Mouse (Mus musculus) adrenal gland, postnatal 25 days (tissue): Measurements from ENCODE around the gene Tbce. TPM values are rescaled to one million over a fixed set of nuclear protein-coding genes. Genes with fewer than 3 reads are reported as not detected.
"Not testable (repeated sequence)": the region's sequence is repeated elsewhere in the genome, so short reads cannot be mapped to it uniquely, and the experiment has no call there.

ENCODE experiments used
- DNase-seq: peaks from one replicate; pipeline ENCODE4 v3.0.0; 2021; ENCODE audit warnings: mixed read lengths
- total RNA-seq: library from RNA; stranded (reverse); gene quantifications from 2 replicates; pipeline ENCODE4 v1.2.3, GENCODE M21; 2021

Gene Tbce
- total RNA-seq, 1 experiment from 2014 or later: 63.1 TPM

GRCm38 (mm10) chr13:14034073-14034348 lies 5.4 kb downstream of the Tbce start:
- DNase-seq: no peak

DNA sequence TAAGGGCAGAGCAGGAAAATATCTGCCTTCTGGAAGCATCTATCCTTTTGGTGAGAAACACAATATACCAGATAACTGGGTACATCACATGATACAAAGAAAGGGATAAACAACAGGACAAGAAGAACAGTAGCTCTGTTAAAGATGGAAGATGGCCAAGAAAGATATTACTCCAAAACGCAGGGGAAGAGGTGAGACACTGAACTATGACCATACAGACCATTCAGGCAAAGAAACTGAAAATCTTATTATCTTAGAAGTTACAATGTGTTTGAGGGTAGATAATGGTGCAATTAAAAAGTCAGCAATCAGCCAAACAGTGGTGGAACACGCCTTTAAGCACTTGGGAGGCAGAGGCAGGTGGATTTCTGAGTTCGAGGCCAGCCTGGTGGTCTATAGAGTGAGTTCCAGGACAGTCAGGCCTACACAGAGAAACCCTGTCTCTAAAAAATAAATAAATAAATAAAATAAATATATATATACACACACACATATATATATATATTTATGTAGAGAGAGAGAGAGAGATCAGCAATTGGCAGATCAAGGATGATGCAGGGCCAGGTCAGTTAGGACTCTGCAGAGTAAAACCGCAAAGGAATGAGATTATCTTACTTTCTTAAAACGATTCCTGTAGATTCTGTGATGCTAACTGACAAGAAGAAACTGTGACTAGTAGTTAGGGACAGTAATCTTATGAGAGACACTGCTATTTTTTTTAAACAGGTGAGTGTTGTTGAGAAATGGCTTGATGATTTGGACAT lies 5.9 kb downstream of the Tbce start:
- DNase-seq: no peak

DNA sequence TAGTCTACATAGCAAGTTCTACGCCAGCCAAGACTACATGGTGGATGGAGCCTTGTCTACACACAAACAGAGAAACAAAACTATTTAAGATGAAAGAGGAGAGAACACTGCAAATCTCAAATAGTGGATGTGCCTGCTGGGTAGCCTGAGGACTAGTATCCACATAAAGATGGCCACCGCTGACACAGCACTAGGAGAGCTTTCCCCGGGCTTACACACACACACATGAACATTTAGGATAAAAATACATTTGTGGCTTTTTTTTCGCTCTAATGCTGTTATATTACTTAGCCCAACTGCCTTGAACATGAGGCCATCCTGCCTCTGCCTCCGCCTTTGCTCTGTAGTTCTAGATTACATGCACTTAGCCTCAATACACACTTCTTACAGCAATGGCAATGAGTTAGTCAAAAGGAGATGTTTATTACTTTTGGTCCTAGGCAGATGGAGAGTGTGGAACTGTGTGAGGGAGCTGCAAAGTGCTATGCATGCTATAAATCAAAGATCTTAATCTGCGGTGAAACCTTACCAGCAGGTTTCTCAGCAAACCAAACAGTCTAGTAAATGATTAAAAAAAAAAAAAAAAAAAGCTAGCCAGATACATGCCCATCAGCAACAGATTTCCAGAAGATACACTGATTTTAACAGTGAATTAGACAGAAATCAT lies 13.2 kb downstream of the Tbce start:
- DNase-seq: no peak

GRCm38 (mm10) chr13:14025554-14025953 lies 13.9 kb downstream of the Tbce start:
- DNase-seq: no peak

DNA sequence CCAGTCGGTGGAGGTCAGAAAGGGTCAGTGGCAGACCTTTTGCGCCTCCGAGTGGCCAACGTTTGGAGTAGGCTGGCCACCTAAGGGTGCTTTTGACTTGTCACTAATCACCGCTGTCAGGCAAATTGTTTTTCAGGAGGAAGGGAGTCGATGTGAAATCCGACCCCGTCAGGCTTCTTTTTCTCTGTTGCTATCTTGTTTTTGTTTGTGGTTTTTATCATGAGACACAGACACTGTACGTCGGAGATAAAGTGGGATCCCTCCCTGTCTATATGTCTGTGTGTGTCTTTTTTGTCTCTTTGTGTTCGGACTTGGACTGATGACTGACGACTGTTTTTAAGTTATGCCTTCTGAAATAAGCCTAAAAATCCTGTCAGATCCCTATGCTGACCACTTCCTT lies 18.0 kb downstream of the Tbce start:
- DNase-seq: not testable (repeated sequence)

DNA sequence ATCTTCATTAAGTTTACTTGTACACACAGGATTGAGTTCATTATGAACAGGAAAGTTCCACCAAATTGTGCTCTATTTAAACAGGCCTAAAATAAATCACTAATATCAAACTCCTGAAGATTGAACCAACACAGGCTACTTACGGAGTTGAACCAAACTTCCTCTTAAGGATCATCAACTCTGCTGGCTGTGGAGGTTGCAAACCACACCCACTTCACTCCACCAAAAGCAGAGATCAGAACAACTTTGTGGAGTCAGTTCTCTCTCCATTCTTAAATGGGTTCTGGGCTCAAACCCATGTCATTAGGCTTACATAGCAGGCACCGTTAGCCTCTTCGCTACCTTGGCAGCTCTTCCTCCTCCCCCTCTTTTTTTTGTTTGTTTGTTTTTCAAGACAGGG lies 20.6 kb downstream of the Tbce start:
- no peak for DNase-seq

DNA sequence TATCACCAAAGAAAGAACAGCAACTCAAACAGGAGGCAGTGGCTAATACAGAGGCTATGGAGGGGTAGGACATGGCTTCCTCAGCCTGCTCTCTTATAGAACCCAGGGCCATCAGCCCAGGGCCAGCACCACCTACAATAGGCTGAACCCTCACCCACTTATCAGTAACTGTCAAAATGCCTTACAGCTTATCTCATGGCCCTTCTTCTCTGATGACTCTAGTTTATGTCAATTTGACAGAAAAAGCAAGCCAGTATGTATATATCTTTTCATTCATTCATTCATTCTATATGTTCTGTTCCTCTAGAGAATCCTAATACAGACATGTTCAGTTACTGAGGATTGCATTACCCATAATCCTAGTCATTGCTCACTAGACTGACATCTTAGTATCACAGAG lies 21.2 kb downstream of the Tbce start:
- no peak for DNase-seq

DNA sequence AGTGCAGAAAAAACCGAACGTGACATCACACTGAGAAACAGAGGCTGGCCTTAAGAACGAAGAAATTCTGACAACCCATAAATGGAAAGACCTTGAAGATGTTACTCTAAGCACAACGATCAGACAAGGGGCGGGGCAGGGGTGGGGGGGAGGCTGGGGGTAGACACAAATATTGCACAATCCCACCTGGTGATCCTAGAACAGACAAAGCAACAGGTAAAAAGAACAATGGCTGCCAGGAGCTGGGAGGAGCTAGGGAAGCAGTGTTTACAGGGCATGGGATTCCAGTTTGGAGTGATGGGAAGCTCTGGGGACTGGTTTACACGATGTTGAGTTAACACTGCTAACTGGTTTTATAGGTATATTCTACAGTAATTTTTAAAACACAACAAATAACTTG lies 23.8 kb downstream of the Tbce start:
- no peak for DNase-seq

GRCm38 (mm10) chr13:14014540-14014939 lies 24.9 kb downstream of the Tbce start:
- DNase-seq: no peak

GRCm38 (mm10) chr13:14014001-14014400 lies 25.4 kb downstream of the Tbce start:
- DNase-seq: no peak

GRCm38 (mm10) chr13:14011454-14011995 lies 27.9 kb downstream of the Tbce start:
- DNase-seq: no peak

DNA sequence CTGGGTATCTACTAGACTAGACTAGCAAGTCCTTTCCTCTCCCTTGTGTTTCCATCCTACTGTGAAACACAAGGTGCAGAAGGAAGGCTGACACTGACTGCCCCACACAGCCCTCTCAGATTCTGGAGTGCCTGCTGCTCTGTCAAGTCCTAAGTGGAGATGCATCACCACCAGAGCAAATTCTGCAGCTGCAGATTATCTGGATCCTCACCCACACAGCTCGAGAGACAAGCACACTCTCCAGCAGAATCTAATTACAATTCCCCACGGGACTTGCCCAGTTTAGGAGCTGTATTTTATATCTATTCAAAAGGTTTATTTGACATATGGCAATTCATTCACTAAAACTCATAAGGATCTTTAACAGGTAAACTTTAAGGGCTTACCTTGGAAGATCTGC lies 33.4 kb downstream of the Tbce start:
- no peak for DNase-seq

DNA sequence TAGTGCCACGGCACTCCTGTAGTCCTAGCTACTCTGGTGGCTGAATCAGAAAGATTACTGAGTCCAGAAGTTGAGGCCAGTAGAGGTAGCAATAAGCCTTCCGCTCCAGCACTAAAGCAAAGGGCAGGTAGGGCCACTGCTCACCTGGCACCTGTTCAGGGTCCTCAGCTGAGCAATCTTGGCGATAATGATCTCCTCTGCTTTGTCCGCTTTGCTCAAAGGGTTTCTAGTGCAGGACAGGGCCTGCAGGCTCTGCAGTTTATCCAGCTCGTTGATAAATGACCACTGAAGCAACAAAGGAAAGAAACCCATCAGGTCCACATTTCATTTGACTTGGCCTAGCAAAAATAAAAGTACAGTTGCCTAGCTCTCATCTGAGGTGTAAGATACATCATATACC lies 34.4 kb downstream of the Tbce start:
- DNase-seq: no peak

DNA sequence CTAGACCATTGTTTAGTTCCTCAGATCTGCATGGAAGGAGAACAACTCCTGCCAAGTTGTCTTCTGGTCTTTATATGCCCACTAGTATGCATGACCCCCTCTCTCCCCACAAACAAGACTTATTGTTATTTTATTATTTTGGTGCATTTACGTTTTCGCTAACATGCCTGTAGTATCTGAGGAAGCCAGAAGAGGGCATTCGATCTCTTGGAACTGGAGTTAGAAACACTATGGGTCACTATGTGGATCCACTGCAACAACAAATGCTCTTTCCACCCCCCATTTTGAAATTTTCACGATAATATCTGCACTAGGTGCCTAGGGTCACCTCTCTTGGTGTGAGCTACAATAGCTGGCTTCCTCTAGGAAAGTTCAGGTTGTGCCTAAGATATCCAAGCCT lies 35.4 kb downstream of the Tbce start:
- no peak for DNase-seq

GRCm38 (mm10) chr13:14002706-14003105 lies 36.7 kb downstream of the Tbce start:
- no peak for DNase-seq

- no peak for DNase-seq
Observed at GRCm38 (mm10) chr13:13997476-13997875, 42.0 kb downstream of the Tbce start.

- DNase-seq: no peak
Observed at GRCm38 (mm10) chr13:13995046-13995445, 44.4 kb downstream of the Tbce start.

GRCm38 (mm10) chr13:13993041-13993440 lies 46.4 kb downstream of the Tbce start:
- DNase-seq: no peak

DNA sequence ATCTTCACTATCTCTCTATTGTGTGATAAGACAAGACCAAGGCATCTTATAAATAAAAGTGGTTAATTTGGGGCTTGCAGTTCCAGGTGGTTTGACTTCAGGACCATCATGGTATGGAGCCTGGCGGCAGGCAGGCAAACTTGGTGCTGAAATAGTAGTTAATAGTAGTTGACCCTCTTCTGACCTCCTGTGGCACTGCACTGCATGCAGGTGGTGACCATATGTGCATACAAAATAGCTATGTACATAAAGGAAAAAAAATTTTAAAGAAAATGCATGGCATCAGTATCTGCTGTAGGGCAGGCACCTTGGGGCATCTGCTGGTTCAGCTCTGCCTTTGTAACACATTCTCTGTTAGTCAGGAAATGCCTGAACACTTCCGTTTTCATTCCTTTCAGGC lies 49.0 kb downstream of the Tbce start:
- DNase-seq: no peak

DNA sequence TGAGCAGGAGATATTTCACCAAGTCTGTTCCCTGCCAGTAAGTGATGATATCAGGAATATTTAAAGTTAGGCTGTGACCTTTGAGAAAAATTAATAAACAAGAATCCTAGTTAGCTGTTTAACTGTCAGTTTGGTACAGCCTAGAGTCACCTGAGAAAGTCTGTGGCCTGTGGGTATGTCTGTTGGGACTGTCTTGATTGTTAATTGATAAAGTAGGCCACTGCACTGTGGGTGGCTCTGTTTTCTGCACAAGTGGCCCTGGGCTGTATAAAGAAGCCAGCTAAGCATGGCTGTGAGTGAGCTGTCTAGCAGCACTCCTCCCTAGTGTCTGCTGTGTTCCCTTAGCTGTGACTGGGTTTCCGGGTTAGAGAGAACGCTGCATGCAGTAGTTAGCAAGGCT lies 50.3 kb downstream of the Tbce start:
- DNase-seq: no peak

- no peak for DNase-seq
Observed at GRCm38 (mm10) chr13:13983523-13983922, 55.9 kb downstream of the Tbce start.

GRCm38 (mm10) chr13:13981842-13982241 lies 57.6 kb downstream of the Tbce start:
- DNase-seq: not testable (repeated sequence)

DNA sequence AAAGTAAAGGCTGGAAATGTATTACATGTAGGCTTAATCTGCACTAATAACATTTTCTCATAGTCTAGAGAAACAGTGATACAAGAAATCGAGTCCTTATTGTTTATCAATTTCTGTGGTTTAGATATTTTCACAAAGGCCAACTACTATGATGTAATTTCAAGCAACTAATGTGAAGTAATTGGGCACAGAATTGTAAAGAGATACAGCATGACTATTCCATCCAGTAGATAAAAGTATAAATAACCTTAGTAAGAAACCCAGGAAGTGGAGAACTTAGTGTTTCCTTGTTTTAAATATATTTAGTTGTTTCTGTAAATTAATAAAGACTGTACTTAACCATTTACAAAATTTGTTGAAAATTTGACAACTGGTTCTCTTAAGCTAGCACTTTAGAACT lies 69.6 kb downstream of the Tbce start:
- no peak for DNase-seq

- no peak for DNase-seq
Observed at GRCm38 (mm10) chr13:13968629-13969111, 70.8 kb downstream of the Tbce start.
